Mouse (Mus musculus): ENCODE data around the gene Vav1. TPM values are rescaled to one million over a fixed set of nuclear protein-coding genes. Genes with fewer than 3 reads are reported as not detected.

Vav1 gene
- total and polyA plus RNA-seq, 3 experiments, result 1.9 to 2.2 (median 2.0) TPM

DNA sequence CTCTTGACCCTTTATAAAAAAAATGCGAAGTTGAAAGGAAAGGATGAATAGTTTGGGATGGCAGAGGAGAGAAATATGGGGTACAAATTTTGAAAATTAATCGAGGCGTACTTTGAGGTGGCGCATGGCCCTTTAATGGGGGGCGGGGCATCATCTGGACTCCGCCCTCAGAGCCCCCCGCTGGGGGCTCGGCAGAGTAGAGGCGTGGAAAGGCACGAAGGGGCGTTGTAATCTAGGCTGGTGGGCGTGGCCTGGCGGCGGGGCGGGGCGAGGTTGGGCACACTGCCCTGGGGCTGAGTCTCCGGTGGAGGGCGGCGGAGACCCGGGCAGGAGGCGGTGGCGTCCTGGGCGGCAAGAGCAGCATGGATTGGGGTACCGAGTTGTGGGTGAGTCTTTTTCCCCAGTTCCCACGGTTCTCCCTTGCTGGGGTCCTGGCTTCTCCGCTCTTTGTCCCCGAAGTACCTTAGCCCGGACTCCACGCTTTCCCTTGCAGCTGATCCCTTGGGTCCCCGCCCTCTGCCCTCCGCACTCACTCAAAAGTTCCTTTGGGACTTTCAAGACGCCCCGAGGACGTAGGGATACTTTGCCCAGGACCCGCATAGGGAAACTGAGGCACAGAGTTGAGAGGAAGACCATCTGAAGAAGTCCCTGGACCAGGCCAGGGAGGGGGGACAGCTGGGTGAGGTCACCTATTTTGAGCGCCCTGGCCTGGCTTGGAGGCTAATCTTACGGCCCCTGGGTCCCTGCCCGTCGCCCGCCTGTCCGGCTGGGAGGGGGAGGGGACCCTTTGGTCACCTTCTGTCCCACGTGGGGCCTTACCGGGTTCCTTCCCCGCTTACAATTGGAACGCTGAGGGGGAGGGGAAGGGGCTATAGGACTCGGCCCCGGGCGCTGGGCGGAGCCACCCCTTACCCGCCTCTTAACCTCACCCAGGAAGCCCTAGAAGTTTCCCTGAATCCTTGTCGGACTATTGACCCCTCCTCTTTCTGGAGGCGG is 29.4 kb upstream of the Vav1 start, which contains the start of gene Trip10:
Gene Trip10, plus strand, starts transcription at position 270 of the 996 bp plus-strand sequence.
- Histone ChIP-seq H3K27ac (peak within 1 kb of the TSS; percentile 96), H3K9ac (ENCODE audit: low read depth, low read length) (peak within 1 kb of the TSS; percentile 66), H3K4me3 (peak within 1 kb of the TSS; percentile 87), H3K79me2 (replicated peaks; ENCODE audit: control insufficient read depth, insufficient read depth, low read length) (no peaks in the 10 kb centered on the region), H3K36me3 (ENCODE audit: control insufficient read depth, insufficient read depth, low read length) (peaks cover 2% of the 10 kb centered on the region; the same call in 1 of the 2 replicates), H3K4me1 (ENCODE audit: control insufficient read depth, insufficient read depth, low read length) (peaks cover 4% of the 10 kb centered on the region), H3K27me3 (ENCODE audit: control insufficient read depth, insufficient read depth, low read length) (no peaks in the 10 kb centered on the region)
- WGBS, result under 1% methylated on average over 52 of the region's 52 CpGs
- intact Hi-C loops (cut with DNase I), result loop anchor here (1.0 kb wide), 1 partner anchor 26 kb away; no protein-coding TSS in a partner anchor
- DNase-seq, result peak; percentile 96 to 100
- TF ChIP-seq POLR2A (IDR thresholded peaks at IDR 0.05; ENCODE audit: insufficient read depth, low read depth, low read length) (peak; percentile 91), EP300 (IDR thresholded peaks at IDR 0.05; ENCODE audit: insufficient read depth, low read depth, low read length) (peak; percentile 22; the same call in 1 of the 2 replicates), CTCF (IDR thresholded peaks at IDR 0.05) (peak; percentile 51)

DNA sequence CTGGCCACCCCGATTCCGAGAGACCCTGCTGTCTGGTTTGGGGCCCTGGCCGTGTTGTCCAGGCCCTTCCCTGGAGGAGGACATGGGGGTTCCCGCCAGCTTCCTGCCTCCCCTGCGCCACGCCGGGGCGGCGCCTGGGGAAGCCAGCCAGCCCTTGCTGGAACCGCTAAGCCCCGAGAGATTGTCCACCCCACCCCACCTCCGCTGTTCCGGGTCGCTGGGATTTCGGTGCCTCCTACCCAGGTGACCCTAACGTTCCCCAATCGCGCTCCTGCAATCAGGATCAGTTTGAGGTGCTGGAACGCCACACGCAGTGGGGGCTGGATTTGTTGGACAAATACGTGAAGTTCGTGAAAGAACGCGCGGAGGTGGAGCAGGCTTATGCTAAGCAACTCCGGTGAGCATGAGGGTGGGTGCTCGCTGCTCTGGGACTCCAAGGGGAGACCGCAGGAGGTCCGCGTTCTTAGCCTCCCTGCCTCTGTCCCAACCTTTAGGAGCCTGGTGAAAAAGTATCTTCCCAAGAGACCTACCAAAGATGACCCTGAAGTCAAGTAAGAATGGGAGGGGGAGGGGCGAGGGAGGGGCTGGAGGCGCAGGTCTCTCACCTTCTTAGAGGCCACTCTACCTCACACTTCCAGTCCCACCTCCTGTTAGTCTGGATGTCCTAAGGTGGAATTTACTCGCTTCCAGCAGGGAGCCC is 28.3 kb upstream of the Vav1 start:
- 6% methylated on average over 33 of the region's 33 CpGs for WGBS
- TF ChIP-seq EP300 (IDR thresholded peaks at IDR 0.05; ENCODE audit: insufficient read depth, low read depth, low read length) (no peak), POLR2A (IDR thresholded peaks at IDR 0.05; ENCODE audit: insufficient read depth, low read depth, low read length) (0 out of 2 replicates have a peak, but pooled peaks have one; percentile 9)
- no peaks in the 10 kb centered on the region for H3K27me3 ChIP-seq (ENCODE audit: control insufficient read depth, insufficient read depth, low read length)

DNA sequence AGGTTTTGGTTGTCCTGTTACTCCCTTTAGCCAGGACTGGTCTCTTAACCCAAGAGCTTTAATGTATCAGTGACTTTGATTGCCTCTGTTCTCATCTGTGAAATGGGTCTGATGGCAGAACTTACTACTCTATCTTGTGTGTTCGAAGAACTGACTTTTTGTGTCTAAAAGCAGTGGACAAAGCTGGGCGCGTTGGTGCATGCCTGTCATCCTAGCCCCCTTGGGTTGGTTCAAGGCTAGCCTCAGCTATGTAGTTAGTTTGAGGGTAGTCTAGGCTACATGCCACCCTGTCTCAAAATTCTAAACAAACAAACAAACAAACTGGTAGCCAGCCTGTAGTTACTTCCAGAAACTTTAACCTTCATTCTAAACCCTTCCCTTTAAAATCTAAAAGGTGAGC is 27.5 kb upstream of the Vav1 start:
- TF ChIP-seq CTCF (IDR thresholded peaks at IDR 0.05) (no peak), POLR2A (IDR thresholded peaks at IDR 0.05; ENCODE audit: insufficient read depth, low read depth, low read length) (no peak)
- Histone ChIP-seq H3K36me3 (ENCODE audit: control insufficient read depth, insufficient read depth, low read length) (peaks cover 4% of the 10 kb centered on the region), H3K27ac (no peak overlapping the region; the same call in 1 of the 2 replicates), H3K79me2 (replicated peaks; ENCODE audit: control insufficient read depth, insufficient read depth, low read length) (no peaks in the 10 kb centered on the region), H3K4me3 (no peak overlapping the region), H3K4me1 (ENCODE audit: control insufficient read depth, insufficient read depth, low read length) (peaks cover 4% of the 10 kb centered on the region), H3K9ac (ENCODE audit: low read depth, low read length) (no peak overlapping the region), H3K27me3 (ENCODE audit: control insufficient read depth, insufficient read depth, low read length) (no peaks in the 10 kb centered on the region)
- intact Hi-C loops (cut with DNase I), result no loop called here
- DNase-seq, result no peak
- WGBS, result 95% methylated on average over 3 of the region's 3 CpGs

More for the DNA sequence above, 28.3 kb upstream of the Vav1 start:
- intact Hi-C loops (cut with DNase I), result no loop called here
- Histone ChIP-seq H3K79me2 (replicated peaks; ENCODE audit: control insufficient read depth, insufficient read depth, low read length) (no peaks in the 10 kb centered on the region), H3K36me3 (ENCODE audit: control insufficient read depth, insufficient read depth, low read length) (peaks cover 4% of the 10 kb centered on the region), H3K27ac (peak overlapping the region; percentile 96), H3K4me1 (ENCODE audit: control insufficient read depth, insufficient read depth, low read length) (peaks cover 4% of the 10 kb centered on the region), H3K9ac (ENCODE audit: low read depth, low read length) (peak overlapping the region; percentile 64), H3K4me3 (peak overlapping the region; percentile 87)
- peak; percentile 85 for DNase-seq

DNA sequence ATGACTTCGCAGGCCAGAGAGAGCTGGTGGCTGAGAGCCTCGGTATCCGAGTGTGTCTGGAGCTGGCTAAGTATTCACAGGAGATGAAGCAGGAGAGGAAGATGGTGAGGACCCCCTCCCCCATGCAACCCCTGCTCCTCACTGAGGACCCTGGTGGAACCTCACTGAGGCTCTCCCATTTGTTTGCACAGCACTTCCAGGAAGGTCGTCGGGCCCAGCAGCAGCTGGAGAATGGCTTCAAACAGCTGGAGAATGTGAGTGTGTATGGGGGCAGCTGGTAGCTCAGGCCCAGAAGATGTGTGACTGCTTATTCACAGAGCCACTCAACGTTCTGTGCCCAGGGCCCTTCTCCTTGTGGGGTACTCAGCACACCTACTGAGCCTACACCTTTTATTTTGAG is 25.6 kb upstream of the Vav1 start:
- Histone ChIP-seq H3K9ac (ENCODE audit: low read depth, low read length) (no peak overlapping the region), H3K4me3 (no peak overlapping the region), H3K4me1 (ENCODE audit: control insufficient read depth, insufficient read depth, low read length) (peaks cover 4% of the 10 kb centered on the region), H3K79me2 (replicated peaks; ENCODE audit: control insufficient read depth, insufficient read depth, low read length) (peaks cover 2% of the 10 kb centered on the region; the same call in 1 of the 2 replicates), H3K27ac (no peak overlapping the region), H3K27me3 (ENCODE audit: control insufficient read depth, insufficient read depth, low read length) (no peaks in the 10 kb centered on the region), H3K36me3 (ENCODE audit: control insufficient read depth, insufficient read depth, low read length) (peaks cover 4% of the 10 kb centered on the region)
- WGBS, result 55% methylated on average over 6 of the region's 6 CpGs
- DNase-seq, result no peak
- no peak for TF ChIP-seq EP300 (IDR thresholded peaks at IDR 0.05; ENCODE audit: insufficient read depth, low read depth, low read length)
- no peak for TF ChIP-seq POLR2A (IDR thresholded peaks at IDR 0.05; ENCODE audit: insufficient read depth, low read depth, low read length)
- TF ChIP-seq CTCF (IDR thresholded peaks at IDR 0.05), result no peak
- intact Hi-C loops (cut with DNase I), result no loop called here

DNA sequence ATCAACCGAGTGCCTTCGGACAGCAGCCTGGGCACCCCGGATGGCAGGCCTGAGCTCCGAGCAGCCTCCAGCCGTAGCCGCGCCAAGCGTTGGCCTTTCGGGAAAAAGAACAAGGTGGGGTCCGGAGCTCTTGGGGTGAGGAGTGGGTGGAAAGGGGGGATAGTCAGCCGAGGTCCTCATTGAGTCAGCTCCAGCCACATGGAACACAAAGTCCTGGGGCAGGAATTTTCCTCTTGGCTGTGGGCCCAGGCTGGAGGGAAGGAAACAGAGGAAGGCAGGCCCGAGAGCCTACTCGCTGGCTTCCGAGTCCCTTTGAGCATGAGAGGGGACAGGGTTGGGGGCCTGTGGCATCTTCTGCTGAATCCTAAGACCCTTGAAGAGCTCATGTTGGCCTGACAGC is 23.5 kb upstream of the Vav1 start:
- no peak overlapping the region for H3K4me3 ChIP-seq
- TF ChIP-seq CTCF (IDR thresholded peaks at IDR 0.05) (no peak), POLR2A (IDR thresholded peaks at IDR 0.05; ENCODE audit: insufficient read depth, low read depth, low read length) (no peak), EP300 (IDR thresholded peaks at IDR 0.05; ENCODE audit: insufficient read depth, low read depth, low read length) (0 out of 2 replicates have a peak, but pooled peaks have one; percentile 30)
- H3K27ac ChIP-seq, result no peak overlapping the region; the same call in 1 of the 2 replicates
- peaks cover 12% of the 10 kb centered on the region for H3K36me3 ChIP-seq (ENCODE audit: control insufficient read depth, insufficient read depth, low read length)
- H3K79me2 ChIP-seq (replicated peaks; ENCODE audit: control insufficient read depth, insufficient read depth, low read length), result peaks cover 2% of the 10 kb centered on the region; the same call in 1 of the 2 replicates
- DNase-seq, result peak; percentile 55 to 58
- no peak overlapping the region for H3K9ac ChIP-seq (ENCODE audit: low read depth, low read length)
- intact Hi-C loops (cut with DNase I), result no loop called here
- peaks cover 1% of the 10 kb centered on the region for H3K4me1 ChIP-seq (ENCODE audit: control insufficient read depth, insufficient read depth, low read length)
- H3K27me3 ChIP-seq (ENCODE audit: control insufficient read depth, insufficient read depth, low read length), result no peaks in the 10 kb centered on the region
- WGBS, result 68% methylated on average over 14 of the region's 14 CpGs

All from heart, adult 2 months (tissue).